Mouse (Mus musculus) adrenal gland (tissue): ENCODE measurements around the gene Rps19bp1.

Experiments used
- intact Hi-C: fragments of 180-260 bp; cut with DNase I; formaldehyde crosslinking; loops from one replicate; pipeline ENCODE4 v1.15.1; 2025

The Rps19bp1 gene

GRCm38 (mm10) chr15:80221031-80221430, 43.1 kb downstream of the Rps19bp1 start:
- intact Hi-C loops: loop anchor here (5.0 kb wide), 2 partner anchors 124 to 481 kb away; no protein-coding TSS in a partner anchor

- intact Hi-C loops: loop anchor here (5.0 to 10.0 kb wide), 3 partner anchors 75 to 482 kb away; no protein-coding TSS in a partner anchor
These were observed 44.1 kb downstream of the Rps19bp1 start for GRCm38 (mm10) chr15:80219705-80220657.

- intact Hi-C loops: loop anchor here (10.0 kb wide), 1 partner anchor 74 kb away; no protein-coding TSS in a partner anchor
These were observed 44.9 kb downstream of the Rps19bp1 start for GRCm38 (mm10) chr15:80219211-80219610.

- intact Hi-C loops: loop anchor here (10.0 kb wide), 1 partner anchor 73 kb away; no protein-coding TSS in a partner anchor
These were observed 46.6 kb downstream of the Rps19bp1 start for GRCm38 (mm10) chr15:80217476-80217875.

- intact Hi-C loops: loop anchor here (10.0 kb wide), 1 partner anchor 72 kb away; no protein-coding TSS in a partner anchor
These were observed 47.7 kb downstream of the Rps19bp1 start for GRCm38 (mm10) chr15:80216480-80216820.

- intact Hi-C loops: loop anchor here (10.0 kb wide), 1 partner anchor 71 kb away; no protein-coding TSS in a partner anchor
These were observed 48.2 kb downstream of the Rps19bp1 start for GRCm38 (mm10) chr15:80215716-80216479.

- intact Hi-C loops: loop anchor here (10.0 kb wide), 1 partner anchor 69 kb away; no protein-coding TSS in a partner anchor
These were observed 50.4 kb downstream of the Rps19bp1 start for GRCm38 (mm10) chr15:80213688-80214087.
